Mouse (Mus musculus): ENCODE results near the gene Ndufa9.

Ndufa9 gene

DNA sequence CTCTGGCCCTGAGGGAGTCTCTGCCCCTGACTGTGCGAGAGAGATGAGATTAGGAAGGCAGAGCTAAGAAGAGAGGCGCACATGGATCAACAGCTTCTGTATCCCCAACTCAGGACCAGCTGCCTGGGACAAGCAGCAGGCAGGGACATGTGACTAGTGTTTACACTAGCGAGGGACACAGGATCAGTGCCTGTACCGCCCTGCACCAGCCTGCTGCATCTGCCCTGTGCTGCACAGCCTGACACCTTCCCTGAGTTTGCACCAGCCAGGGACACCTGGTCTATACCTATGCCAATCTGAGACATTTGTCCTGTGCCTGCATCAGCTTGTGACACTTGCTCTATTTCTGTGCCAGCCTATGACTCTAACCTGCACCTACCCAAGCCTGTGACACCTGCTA is 75.1 kb downstream of the Ndufa9 start:
- no peak for ATAC-seq (ENCODE audit: insufficient number of reproducible peaks, low FRiP score, low TSS enrichment)

DNA sequence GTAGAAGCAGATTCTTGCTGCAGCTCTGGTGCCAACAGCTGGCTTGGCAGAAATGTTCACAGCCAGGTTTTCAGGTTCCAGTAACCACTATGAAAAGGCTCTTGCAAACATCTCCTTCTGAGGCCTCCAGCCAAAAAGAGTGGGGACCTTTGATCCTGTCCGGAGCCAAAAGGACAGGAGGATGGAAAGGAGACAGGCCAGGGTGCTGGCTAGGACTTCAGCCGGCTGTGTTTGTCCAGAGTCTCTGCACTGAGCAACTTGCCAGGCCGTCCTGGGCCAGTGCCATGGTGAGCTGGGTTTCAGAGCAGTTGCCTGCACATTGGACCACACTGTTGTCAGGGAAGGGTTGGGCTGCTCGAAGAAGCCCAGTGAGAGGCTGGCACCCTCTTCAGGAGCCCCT is 76.6 kb downstream of the Ndufa9 start:
- ATAC-seq (ENCODE audit: insufficient number of reproducible peaks, low FRiP score, low TSS enrichment): peak; percentile 42; the same call in 1 of the 2 replicates

All from cerebellum, adult (tissue).